Mouse (Mus musculus): ENCODE measurements around the gene Pnn.

Gene Pnn

GRCm38 (mm10) chr12:59074052-59074451, 7.4 kb downstream of the Pnn start:
- no peak for DNase-seq (ENCODE audit: low read depth, low spot score)

- DNase-seq (ENCODE audit: low read depth, low spot score), result no peak
These were observed 10.3 kb downstream of the Pnn start for GRCm38 (mm10) chr12:59076996-59077395.

GRCm38 (mm10) chr12:59077883-59078282, 11.2 kb downstream of the Pnn start:
- DNase-seq (ENCODE audit: low read depth, low spot score), result no peak

GRCm38 (mm10) chr12:59080461-59080860, 13.8 kb downstream of the Pnn start:
- DNase-seq (ENCODE audit: low read depth, low spot score), result no peak

GRCm38 (mm10) chr12:59084446-59084845, 17.8 kb downstream of the Pnn start:
- no peak for DNase-seq (ENCODE audit: low read depth, low spot score)

- DNase-seq (ENCODE audit: low read depth, low spot score), result no peak
These were observed 19.5 kb downstream of the Pnn start for GRCm38 (mm10) chr12:59086171-59086570.

GRCm38 (mm10) chr12:59093543-59093942, 26.9 kb downstream of the Pnn start:
- no peak for DNase-seq (ENCODE audit: low read depth, low spot score)

- no peak for DNase-seq (ENCODE audit: low read depth, low spot score)
These were observed 28.7 kb downstream of the Pnn start, which contains the start of gene Mia2 for GRCm38 (mm10) chr12:59095104-59096025. TSS of gene Mia2 (plus strand) at chr12:59095799.

GRCm38 (mm10) chr12:59104771-59105170, 38.1 kb downstream of the Pnn start:
- DNase-seq (ENCODE audit: low read depth, low spot score), result no peak

- DNase-seq (ENCODE audit: low read depth, low spot score), result no peak
These were observed 39.2 kb downstream of the Pnn start for GRCm38 (mm10) chr12:59105914-59106313.

GRCm38 (mm10) chr12:59106491-59106890, 39.8 kb downstream of the Pnn start:
- DNase-seq (ENCODE audit: low read depth, low spot score), result no peak

- no peak for DNase-seq (ENCODE audit: low read depth, low spot score)
These were observed 41.2 kb downstream of the Pnn start for GRCm38 (mm10) chr12:59107926-59108325.

- no peak for DNase-seq (ENCODE audit: low read depth, low spot score)
These were observed 50.5 kb downstream of the Pnn start for GRCm38 (mm10) chr12:59117184-59117583.

Data from A20 (cell line).